Mouse (Mus musculus) forebrain, embryonic 14.5 days (tissue): ENCODE data around the gene Gm42906. TPM values are rescaled to one million over a fixed set of nuclear protein-coding genes. Genes with fewer than 3 reads are reported as not detected.

ENCODE experiments used
- ATAC-seq: fragments of 200-750 bp; cut with Nextera tagmentation; 2 replicates; pipeline ENCODE4 v1.8.0; 2017; ENCODE audit warnings: mild to moderate bottlenecking, moderate library complexity
- DNase-seq: peaks from one replicate; pipeline ENCODE4 v3.0.0-alpha.2; 2015; ENCODE audit warnings: low spot score
- H3K27ac ChIP-seq: fragments of 300-500 bp; sonication (generic); 2 replicates; pipeline ENCODE4 v1.5.1; 2014; ENCODE audit warnings: low read depth, mild to moderate bottlenecking, control low read depth, low read length, moderate library complexity
- H3K27me3 ChIP-seq: fragments of 300-500 bp; sonication (generic); replicated peaks from 2 replicates; pipeline ENCODE4 v1.6.1; 2014; ENCODE audit warnings: low read length, control low read depth, mixed read lengths; ENCODE audit not compliant: control insufficient read depth, insufficient read depth
- H3K36me3 ChIP-seq: fragments of 300-500 bp; sonication (generic); 2 replicates; pipeline ENCODE4 v1.6.1; 2014; ENCODE audit warnings: low read length, control low read depth; ENCODE audit not compliant: control insufficient read depth, insufficient read depth
- H3K4me1 ChIP-seq: fragments of 300-500 bp; sonication (generic); 2 replicates; pipeline ENCODE4 v1.6.1; 2014; ENCODE audit warnings: antibody characterized with exemption, low read length, control low read depth; ENCODE audit not compliant: control insufficient read depth, insufficient read depth
- H3K4me2 ChIP-seq: fragments of 300-500 bp; sonication (generic); 2 replicates; pipeline ENCODE4 v1.6.1; 2014; ENCODE audit warnings: mild to moderate bottlenecking, control low read depth, low read length
- H3K4me3 ChIP-seq: fragments of 300-500 bp; sonication (generic); 2 replicates; pipeline ENCODE4 v1.5.1; 2014; ENCODE audit warnings: low read depth, low read length, control low read depth
- H3K9ac ChIP-seq: fragments of 300-500 bp; sonication (generic); 2 replicates; pipeline ENCODE4 v1.6.1; 2014; ENCODE audit warnings: mild to moderate bottlenecking, low read length, control low read depth, moderate library complexity
- H3K9me3 ChIP-seq: fragments of 300-500 bp; sonication (generic); replicated peaks from 2 replicates; pipeline ENCODE4 v1.6.1; 2016; ENCODE audit warnings: low read length, control low read depth, mixed read lengths; ENCODE audit not compliant: control insufficient read depth
- WGBS: fragments of 180-500 bp; shearing (Covaris S2); extraction: QIAGEN DNeasy Blood & Tissue Kit; methylation state at CpG from one replicate; pipeline ENCODE4 v1.1.7; 2014; 5-methylcytosine and 5-hydroxymethylcytosine counted together
- polyA plus RNA-seq: library from polyadenylated mRNA; unstranded; fragments of >200 nt; fragmentation: Nextera tagmentation; extraction: Ambion mirVana; gene quantifications from 2 replicates; pipeline ENCODE4 v1.2.1, GENCODE M21; 2014

Gene Gm42906
- polyA plus RNA-seq, 1 experiment from 2014 or later: not detected

DNA sequence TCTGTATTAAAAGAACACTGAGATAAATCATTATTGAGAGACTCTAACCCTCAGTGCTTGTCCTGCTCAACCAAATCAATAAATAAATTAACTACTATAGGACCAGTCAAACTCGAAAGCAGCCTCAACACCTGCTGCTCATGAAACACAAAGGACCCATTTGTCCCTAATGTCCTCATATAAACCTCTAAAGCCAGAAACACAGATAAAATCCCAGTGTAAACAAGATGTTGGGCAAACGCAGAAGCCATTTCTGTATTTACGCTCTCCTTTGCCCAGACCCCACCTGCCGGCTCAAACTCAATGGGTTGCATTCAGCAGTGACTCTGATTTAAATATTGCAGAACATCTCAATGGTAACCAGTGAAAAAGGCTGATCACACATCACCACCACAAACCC is 131.7 kb downstream of the Gm42906 start:
- DNase-seq (no peak), ATAC-seq (no peak)
- Histone ChIP-seq H3K9me3 (no peaks in the 10 kb centered on the region), H3K27ac (no peak overlapping the region), H3K4me1 (no peaks in the 10 kb centered on the region), H3K4me2 (no peak overlapping the region), H3K36me3 (no peaks in the 10 kb centered on the region), H3K9ac (no peak overlapping the region), H3K4me3 (no peak overlapping the region), H3K27me3 (no peaks in the 10 kb centered on the region)
- 82% methylated on average over 4 of the region's 4 CpGs for WGBS

DNA sequence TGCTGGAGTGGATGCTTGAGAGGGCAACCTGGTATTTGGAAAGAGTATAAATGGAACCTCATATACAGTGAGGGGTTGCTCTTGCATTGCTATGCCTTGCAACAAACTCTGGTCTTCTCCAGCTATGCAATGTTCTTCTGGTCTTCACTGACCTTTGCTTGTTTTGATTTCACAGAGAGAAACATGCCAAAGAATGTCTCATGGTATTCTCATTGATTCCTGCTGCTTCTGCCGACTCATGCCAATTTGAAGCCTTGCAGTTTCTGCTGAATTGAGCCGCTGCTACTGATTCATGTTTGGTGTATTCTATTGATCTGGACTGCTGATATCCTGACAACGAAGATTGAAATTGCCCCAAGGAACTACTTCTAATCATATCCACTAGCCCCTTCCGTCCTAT is 134.4 kb downstream of the Gm42906 start:
- no peak for DNase-seq
- no peaks in the 10 kb centered on the region for H3K27me3 ChIP-seq
- no peak overlapping the region for H3K9ac ChIP-seq
- no peaks in the 10 kb centered on the region for H3K4me1 ChIP-seq
- H3K36me3 ChIP-seq: no peaks in the 10 kb centered on the region
- H3K4me2 ChIP-seq: no peak overlapping the region
- H3K9me3 ChIP-seq: no peaks in the 10 kb centered on the region
- H3K27ac ChIP-seq: no peak overlapping the region
- no peak for ATAC-seq
- 88% methylated on average over 4 of the region's 4 CpGs for WGBS
- no peak overlapping the region for H3K4me3 ChIP-seq

DNA sequence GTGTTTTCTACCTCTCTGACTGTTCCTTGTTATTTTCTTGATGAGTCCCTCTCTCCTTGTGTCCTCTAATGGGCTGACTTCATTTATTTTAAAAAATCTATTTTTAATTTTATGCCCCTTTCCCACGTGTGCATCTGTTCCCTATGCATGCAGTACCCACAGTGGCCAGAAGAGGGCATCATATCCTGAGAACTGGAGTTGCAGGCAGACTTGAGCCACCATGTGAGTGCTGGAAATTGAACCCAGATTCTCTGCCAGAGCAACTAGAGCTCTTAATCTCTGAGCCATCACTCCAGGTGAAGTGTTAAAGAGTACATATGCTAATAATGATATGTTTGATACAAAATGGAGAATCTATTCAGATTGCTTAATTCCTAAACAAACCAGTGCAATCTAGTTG is 135.7 kb downstream of the Gm42906 start:
- H3K4me3 ChIP-seq: no peak overlapping the region
- no peaks in the 10 kb centered on the region for H3K9me3 ChIP-seq
- no peak overlapping the region for H3K9ac ChIP-seq
- H3K27ac ChIP-seq: no peak overlapping the region
- H3K4me1 ChIP-seq: no peaks in the 10 kb centered on the region
- H3K27me3 ChIP-seq: no peaks in the 10 kb centered on the region
- DNase-seq (no peak), ATAC-seq (no peak)
- no peak overlapping the region for H3K4me2 ChIP-seq
- no peaks in the 10 kb centered on the region for H3K36me3 ChIP-seq
- 17% methylated on average over 1 of the region's 1 CpGs for WGBS

DNA sequence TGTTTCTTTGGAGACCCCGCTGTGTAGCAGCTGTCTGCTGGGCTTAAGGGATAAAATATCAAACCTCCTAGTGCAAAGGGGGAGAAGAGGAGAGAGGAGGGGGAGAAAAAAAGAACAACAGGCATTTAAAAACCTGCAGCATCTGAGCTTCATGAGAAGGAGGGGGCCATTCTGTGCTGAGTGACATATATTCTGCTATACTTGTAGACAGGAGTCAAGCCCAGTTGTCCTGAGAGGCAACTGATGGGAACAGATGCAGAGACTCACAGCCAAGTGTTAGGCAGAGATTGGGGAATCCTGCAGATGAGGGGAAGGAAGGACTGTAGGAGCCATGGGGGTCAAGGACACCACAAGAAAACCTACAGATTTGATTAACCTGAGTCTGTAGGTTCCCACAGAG is 141.6 kb downstream of the Gm42906 start:
- H3K4me1 ChIP-seq: no peaks in the 10 kb centered on the region
- no peak overlapping the region for H3K27ac ChIP-seq
- ATAC-seq: no peak
- WGBS: 86% methylated on average over 1 of the region's 1 CpGs
- no peak overlapping the region for H3K4me2 ChIP-seq
- H3K27me3 ChIP-seq: no peaks in the 10 kb centered on the region
- H3K4me3 ChIP-seq: no peak overlapping the region
- H3K9ac ChIP-seq: no peak overlapping the region
- H3K36me3 ChIP-seq: no peaks in the 10 kb centered on the region
- no peaks in the 10 kb centered on the region for H3K9me3 ChIP-seq
- DNase-seq: no peak

DNA sequence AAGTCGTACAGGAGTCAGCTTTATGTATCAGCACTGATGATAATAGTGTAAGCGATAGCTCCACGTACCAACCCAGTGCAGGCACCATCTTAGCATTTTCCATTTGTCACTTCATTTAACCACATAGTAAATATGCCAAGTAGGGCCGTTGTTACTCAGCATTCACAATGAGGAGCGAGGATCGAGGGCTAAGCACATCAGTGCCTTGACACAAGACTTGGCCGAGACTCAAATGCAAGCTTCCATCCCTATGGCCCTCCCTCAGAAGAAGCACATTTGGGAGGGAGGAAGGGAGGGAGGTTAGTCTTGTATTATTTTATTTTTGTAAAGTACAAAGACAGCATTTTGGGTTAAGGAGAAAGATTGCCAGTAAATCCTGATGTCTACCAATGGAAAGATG is 148.4 kb downstream of the Gm42906 start:
- H3K4me3 ChIP-seq: no peak overlapping the region
- no peak overlapping the region for H3K27ac ChIP-seq
- no peaks in the 10 kb centered on the region for H3K27me3 ChIP-seq
- ATAC-seq (no peak), DNase-seq (no peak)
- H3K36me3 ChIP-seq: no peaks in the 10 kb centered on the region
- 83% methylated on average over 7 of the region's 7 CpGs for WGBS
- H3K9ac ChIP-seq: no peak overlapping the region
- H3K9me3 ChIP-seq: no peaks in the 10 kb centered on the region
- no peak overlapping the region for H3K4me2 ChIP-seq
- no peaks in the 10 kb centered on the region for H3K4me1 ChIP-seq

DNA sequence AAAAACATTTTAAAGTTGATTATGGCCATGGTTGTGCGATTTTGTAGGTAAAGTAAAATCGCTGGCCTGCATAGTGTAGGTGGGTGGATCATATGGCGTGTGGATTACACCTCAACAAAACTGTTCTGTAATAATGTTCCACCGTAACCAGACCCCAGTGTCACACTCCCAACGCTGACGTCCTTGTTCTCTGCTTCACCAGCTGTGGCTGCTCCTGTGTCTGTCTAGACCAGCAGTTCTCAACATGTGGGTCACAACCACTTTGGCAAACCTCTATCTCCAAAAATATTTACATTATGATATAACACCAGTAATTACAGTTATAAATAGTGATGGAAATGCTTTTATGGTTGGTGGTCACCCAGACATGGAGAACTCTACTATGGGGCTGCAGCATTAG is 150.0 kb downstream of the Gm42906 start:
- H3K27ac ChIP-seq: no peak overlapping the region
- H3K9ac ChIP-seq: no peak overlapping the region
- no peak overlapping the region for H3K4me2 ChIP-seq
- no peaks in the 10 kb centered on the region for H3K9me3 ChIP-seq
- no peak overlapping the region for H3K4me3 ChIP-seq
- no peaks in the 10 kb centered on the region for H3K4me1 ChIP-seq
- H3K36me3 ChIP-seq: no peaks in the 10 kb centered on the region
- H3K27me3 ChIP-seq: no peaks in the 10 kb centered on the region
- WGBS: 94% methylated on average over 6 of the region's 6 CpGs
- ATAC-seq: no peak
- DNase-seq: no peak

DNA sequence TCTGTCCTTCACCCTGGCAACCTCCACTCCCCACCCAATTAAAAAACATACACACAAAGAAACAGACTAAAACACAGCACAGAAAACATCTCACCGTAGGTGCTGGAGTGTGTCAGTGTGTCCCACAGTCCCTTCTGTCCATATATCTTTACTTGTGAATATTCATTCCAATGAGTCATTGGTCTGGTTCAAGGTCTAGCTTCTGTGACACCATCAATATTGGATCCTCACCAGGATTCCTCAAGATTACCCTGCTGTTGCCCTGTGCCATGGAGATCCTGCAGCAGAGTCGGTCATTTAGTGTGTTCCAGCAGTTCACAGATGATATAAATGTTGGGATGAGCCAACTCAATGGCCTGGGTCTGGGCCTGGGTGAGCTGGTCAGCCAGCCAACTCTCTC is 152.0 kb downstream of the Gm42906 start:
- Histone ChIP-seq H3K36me3 (no peaks in the 10 kb centered on the region), H3K4me1 (no peaks in the 10 kb centered on the region), H3K4me3 (no peak overlapping the region), H3K9ac (no peak overlapping the region), H3K4me2 (no peak overlapping the region), H3K27me3 (no peaks in the 10 kb centered on the region), H3K9me3 (no peaks in the 10 kb centered on the region), H3K27ac (no peak overlapping the region)
- no peak for DNase-seq
- no peak for ATAC-seq
- WGBS: 91% methylated on average over 2 of the region's 2 CpGs

DNA sequence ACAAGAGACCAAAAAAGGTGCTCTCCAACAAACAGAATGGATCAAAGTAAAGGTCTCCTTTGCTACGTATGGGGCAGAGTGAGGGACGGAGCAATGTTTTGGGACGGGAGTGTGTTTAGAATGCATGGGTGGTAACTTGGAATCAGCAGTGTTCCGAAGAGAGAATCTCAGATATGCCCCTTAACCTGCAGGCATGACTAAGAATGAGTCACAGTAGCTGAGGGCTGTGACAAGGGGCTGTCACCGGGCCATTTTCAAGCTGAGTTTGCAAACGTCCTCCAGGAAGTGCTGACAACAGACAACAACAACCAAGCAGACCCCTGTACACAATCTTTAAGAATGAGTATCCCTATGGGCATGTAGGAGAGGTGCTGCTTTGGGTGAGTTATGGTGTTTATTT is 153.7 kb downstream of the Gm42906 start:
- Histone ChIP-seq H3K27me3 (no peaks in the 10 kb centered on the region), H3K9me3 (no peaks in the 10 kb centered on the region), H3K4me1 (no peaks in the 10 kb centered on the region), H3K27ac (no peak overlapping the region), H3K36me3 (no peaks in the 10 kb centered on the region), H3K4me2 (no peak overlapping the region), H3K4me3 (no peak overlapping the region), H3K9ac (no peak overlapping the region)
- no peak for ATAC-seq
- DNase-seq: no peak
- 80% methylated on average over 6 of the region's 6 CpGs for WGBS

DNA sequence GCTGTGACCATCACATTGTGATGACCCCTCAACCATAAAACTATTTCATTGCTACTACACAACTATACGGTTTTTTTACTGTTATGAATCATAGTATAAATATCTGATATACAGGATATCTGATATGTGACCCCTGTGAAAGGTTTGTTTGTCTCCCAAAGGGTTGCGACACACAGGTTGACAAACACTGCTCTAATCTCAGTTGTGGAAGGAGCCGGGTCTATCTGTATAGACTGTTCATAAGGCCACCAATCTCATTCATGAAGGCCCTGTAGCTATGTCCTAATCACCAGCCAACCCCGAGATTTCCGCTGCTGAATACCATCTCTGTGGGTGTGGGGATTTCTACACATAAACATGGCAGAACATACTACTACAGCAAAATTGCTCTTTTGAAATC is 157.1 kb downstream of the Gm42906 start:
- H3K27ac ChIP-seq: no peak overlapping the region
- H3K9me3 ChIP-seq: no peaks in the 10 kb centered on the region
- DNase-seq (no peak), ATAC-seq (no peak)
- WGBS: 95% methylated on average over 5 of the region's 5 CpGs
- H3K4me2 ChIP-seq: no peak overlapping the region
- H3K36me3 ChIP-seq: no peaks in the 10 kb centered on the region
- peaks cover 7% of the 10 kb centered on the region; the same call in 1 of the 2 replicates for H3K4me1 ChIP-seq
- H3K9ac ChIP-seq: no peak overlapping the region
- no peak overlapping the region for H3K4me3 ChIP-seq
- H3K27me3 ChIP-seq: no peaks in the 10 kb centered on the region
